13 mouse cellular contexts compared by ENCODE assay signal in the genomic region with DNA sequence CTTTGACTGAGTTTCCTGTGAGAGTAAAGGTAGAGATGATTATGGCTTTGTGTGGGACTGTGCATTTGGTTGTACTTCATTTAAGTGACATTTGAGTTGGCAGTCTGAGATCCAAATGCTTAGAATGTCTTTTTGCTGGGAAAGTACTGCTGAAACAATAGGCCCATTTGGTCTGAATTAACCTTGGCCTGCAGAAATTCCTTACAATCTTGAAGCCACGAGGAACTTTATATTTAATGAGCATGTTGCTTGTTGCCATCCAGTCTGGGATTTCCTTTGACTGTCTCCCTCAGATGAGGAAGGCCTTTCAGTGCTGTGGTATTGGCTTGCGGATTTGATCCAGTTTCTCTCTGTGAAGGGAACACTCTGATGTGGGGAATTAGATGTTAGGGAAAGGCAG.
"Had no signal": no experiment of that assay in that cellular context is flagged by ENCODE, and none has a peak within 500 bp of the region (broad histone marks: within the 10 kb centered on the region; RNA-seq: fewer than 3 reads in every experiment).

No protein-coding gene starts in this region.

- H3K27ac ChIP-seq: liver, embryonic 13.5 days; midbrain, embryonic 10.5 days; neural tube, embryonic 15.5 days had no signal

- H3K4me2 ChIP-seq: liver, embryonic 13.5 days; neural tube, embryonic 15.5 days had no signal

- H3K27me3 ChIP-seq: liver, embryonic 13.5 days; neural tube, embryonic 15.5 days had no signal

- DNase-seq: kidney, adult 18-20 months; kidney, postnatal 10 days; left cerebral cortex, postnatal 4 days; liver; liver, embryonic 13.5 days; liver, postnatal 0 days; midbrain, embryonic 14.5 days; right cerebral cortex, adult 18-20 months; right cerebral cortex, postnatal 25 days; thymus, postnatal 36 days had no signal

- H3K4me3 ChIP-seq: liver, embryonic 13.5 days; midbrain, embryonic 10.5 days; myocyte; neural tube, embryonic 15.5 days had no signal

- ATAC-seq: liver, postnatal 0 days had no signal

- H3K9me3 ChIP-seq: liver, embryonic 13.5 days; midbrain, embryonic 10.5 days; neural tube, embryonic 15.5 days had no signal

- H3K9ac ChIP-seq: liver, embryonic 13.5 days; liver, postnatal 0 days; neural tube, embryonic 15.5 days had no signal

- H3K4me1 ChIP-seq: neural tube, embryonic 15.5 days had no signal
